Mouse (Mus musculus): ENCODE results near the gene Atp8a2.

Atp8a2 gene

GRCm38 (mm10) chr14:59590614-59591013 is 606.4 kb downstream of the Atp8a2 start:
- peak; percentile 37 for DNase-seq

Measured in kidney, adult 9 months (tissue).